Mouse (Mus musculus) MEL (cell line): ENCODE data around the gene Klhl3. TPM values are rescaled to one million over a fixed set of nuclear protein-coding genes. Genes with fewer than 3 reads are reported as not detected.

ENCODE experiments used
- DNase-seq: peaks from one replicate; pipeline ENCODE4 v3.0.0; 2011; ENCODE audit warnings: low read depth, low spot score
- H3K27ac ChIP-seq: 2 replicates; pipeline ENCODE4 v1.5.1; 2012; ENCODE audit warnings: low read depth, mild to moderate bottlenecking, control low read depth, low read length, moderate library complexity; ENCODE audit not compliant: control insufficient read depth
- H3K27me3 ChIP-seq, 2 experiments: fragments of 150-350 bp in 1 of 2; sonication (generic) in 1 of 2; 2 replicates each; pipeline ENCODE4 v1.6.1; 2012; ENCODE audit warnings: low read length in 2 of 2, mild to moderate bottlenecking in 2 of 2, improper control_type of control experiment in 1 of 2, moderate library complexity in 1 of 2; ENCODE audit not compliant: insufficient read depth in 2 of 2, control insufficient read depth in 1 of 2
- H3K36me3 ChIP-seq, 2 experiments: 2 replicates each; pipeline ENCODE4 v1.6.1; 2012 to 2014; ENCODE audit warnings: low read length in 2 of 2, improper control_type of control experiment in 1 of 2, inconsistent platforms in 1 of 2, mild to moderate bottlenecking in 1 of 2; ENCODE audit not compliant: insufficient read depth in 2 of 2, control insufficient read depth in 1 of 2
- H3K4me1 ChIP-seq, 2 experiments: fragments of 150-350 bp in 1 of 2; sonication (generic) in 1 of 2; 2 replicates each; pipeline ENCODE4 v1.6.1; 2012; ENCODE audit warnings: low read length in 2 of 2, improper control_type of control experiment in 1 of 2, mild to moderate bottlenecking in 1 of 2; ENCODE audit not compliant: insufficient read depth in 2 of 2, control insufficient read depth in 1 of 2
- H3K4me3 ChIP-seq, 2 experiments: fragments of 150-350 bp in 1 of 2; sonication (generic) in 1 of 2; 2 replicates each; pipeline ENCODE4 v1.5.1; 2012; ENCODE audit warnings: low read depth in 2 of 2, low read length in 2 of 2, mild to moderate bottlenecking in 2 of 2, moderate library complexity in 2 of 2, control low read depth in 1 of 2, improper control_type of control experiment in 1 of 2; ENCODE audit not compliant: control insufficient read depth in 1 of 2, insufficient read depth in 1 of 2
- H3K79me2 ChIP-seq: 2 replicates; pipeline ENCODE4 v1.6.1; 2012; ENCODE audit warnings: mild to moderate bottlenecking, low read length, moderate library complexity; ENCODE audit not compliant: control insufficient read depth, poor library complexity, insufficient read depth
- H3K9ac ChIP-seq: 2 replicates; pipeline ENCODE4 v1.6.1; 2012; ENCODE audit warnings: low read depth, mild to moderate bottlenecking, control low read depth, low read length, moderate library complexity; ENCODE audit not compliant: control insufficient read depth, poor library complexity, severe bottlenecking
- H3K9me3 ChIP-seq: fragments of 150-350 bp; sonication (generic); replicated peaks from 2 replicates; pipeline ENCODE4 v1.6.1; 2012; ENCODE audit warnings: mild to moderate bottlenecking, low read length, improper control_type of control experiment, moderate library complexity; ENCODE audit not compliant: insufficient read depth
- CTCF ChIP-seq, 3 experiments: IDR thresholded peaks in 2 of 3; conservative IDR thresholded peaks in 1 of 3; 2 replicates each; pipeline ENCODE4 v1.5.1; 2011 to 2012; ENCODE audit warnings: low read length in 3 of 3, low read depth in 2 of 3, mild to moderate bottlenecking in 2 of 3, improper control_type of control experiment in 1 of 3, inconsistent platforms in 1 of 3, mixed read lengths in 1 of 3, moderate library complexity in 1 of 3; ENCODE audit not compliant: control insufficient read depth in 1 of 3, insufficient read depth in 1 of 3, poor library complexity in 1 of 3, severe bottlenecking in 1 of 3
- E2F4 ChIP-seq: IDR thresholded peaks from 2 replicates; pipeline ENCODE4 v1.6.1; 2011; ENCODE audit warnings: low read depth, low read length, improper control_type of control experiment, borderline replicate concordance
- ELF1 ChIP-seq: IDR thresholded peaks from 2 replicates; pipeline ENCODE4 v1.6.1; 2014; ENCODE audit warnings: low read depth, mild to moderate bottlenecking, inconsistent platforms, low read length, improper control_type of control experiment, moderate library complexity
- EP300 ChIP-seq, 2 experiments: IDR thresholded peaks; 2 replicates each; pipeline ENCODE4 v1.6.1; 2011; ENCODE audit warnings: improper control_type of control experiment in 2 of 2, low read length in 2 of 2, low read depth in 1 of 2, mild to moderate bottlenecking in 1 of 2
- ETS1 ChIP-seq: IDR thresholded peaks from 2 replicates; pipeline ENCODE4 v1.6.1; 2012; ENCODE audit warnings: low read depth, mild to moderate bottlenecking, inconsistent platforms, low read length, improper control_type of control experiment, moderate library complexity
- GABPA ChIP-seq: IDR thresholded peaks from 2 replicates; pipeline ENCODE4 v1.6.1; 2012; ENCODE audit warnings: low read depth, mild to moderate bottlenecking, inconsistent platforms, low read length, improper control_type of control experiment, moderate library complexity
- GATA1 ChIP-seq: IDR thresholded peaks from 2 replicates; pipeline ENCODE4 v1.6.1; 2011; ENCODE audit warnings: low read depth, low read length, improper control_type of control experiment
- HCFC1 ChIP-seq: IDR thresholded peaks from 2 replicates; pipeline ENCODE4 v1.6.1; 2012; ENCODE audit warnings: low read depth, mild to moderate bottlenecking, inconsistent platforms, low read length, improper control_type of control experiment, moderate library complexity
- KAT2A ChIP-seq: conservative IDR thresholded peaks from 2 replicates; pipeline ENCODE4 v1.6.1; 2012; ENCODE audit warnings: low read depth, low read length, improper control_type of control experiment, inconsistent platforms
- MAX ChIP-seq: IDR thresholded peaks from 2 replicates; pipeline ENCODE4 v1.6.1; 2011; ENCODE audit warnings: low read length, improper control_type of control experiment
- MYC ChIP-seq: IDR thresholded peaks from 2 replicates; pipeline ENCODE4 v1.6.1; 2011; ENCODE audit warnings: low read depth, mild to moderate bottlenecking, low read length, improper control_type of control experiment, moderate library complexity
- NELFE ChIP-seq: IDR thresholded peaks from 2 replicates; pipeline ENCODE4 v1.6.1; 2011; ENCODE audit warnings: low read depth, low read length, improper control_type of control experiment
- NRF1 ChIP-seq: IDR thresholded peaks from 2 replicates; pipeline ENCODE4 v1.6.1; 2014; ENCODE audit warnings: low read depth, mild to moderate bottlenecking, inconsistent platforms, low read length, improper control_type of control experiment, moderate library complexity; ENCODE audit not compliant: poor library complexity, insufficient read depth, severe bottlenecking
- POLR2AphosphoS5 ChIP-seq: IDR thresholded peaks from 2 replicates; pipeline ENCODE4 v1.6.1; 2012; ENCODE audit warnings: low read depth, borderline replicate concordance, mild to moderate bottlenecking, inconsistent platforms, low read length, moderate library complexity, mixed read lengths
- RCOR1 ChIP-seq: IDR thresholded peaks from 2 replicates; pipeline ENCODE4 v1.6.1; 2012; ENCODE audit warnings: low read depth, mild to moderate bottlenecking, inconsistent platforms, low read length, improper control_type of control experiment
- SIN3A ChIP-seq: IDR thresholded peaks from 2 replicates; pipeline ENCODE4 v1.6.1; 2012; ENCODE audit warnings: low read length, improper control_type of control experiment, inconsistent platforms
- TAL1 ChIP-seq: IDR thresholded peaks from 2 replicates; pipeline ENCODE4 v1.6.1; 2012; ENCODE audit warnings: mild to moderate bottlenecking, inconsistent platforms, low read length, moderate library complexity, mixed read lengths
- TBP ChIP-seq: IDR thresholded peaks from 2 replicates; pipeline ENCODE4 v1.8.0; 2011; ENCODE audit warnings: low read depth, low read length, improper control_type of control experiment
- TCF12 ChIP-seq: IDR thresholded peaks from 2 replicates; pipeline ENCODE4 v1.6.1; 2014; ENCODE audit warnings: low read depth, mild to moderate bottlenecking, inconsistent platforms, low read length, improper control_type of control experiment, moderate library complexity
- UBTF ChIP-seq: IDR thresholded peaks from 2 replicates; pipeline ENCODE4 v1.6.1; 2012; ENCODE audit warnings: low read depth, mild to moderate bottlenecking, inconsistent platforms, low read length, improper control_type of control experiment, moderate library complexity, borderline replicate concordance; ENCODE audit not compliant: insufficient read depth
- USF2 ChIP-seq, 2 experiments: IDR thresholded peaks; 2 replicates each; pipeline ENCODE4 v1.6.1; 2011 to 2012; ENCODE audit warnings: improper control_type of control experiment in 2 of 2, low read length in 2 of 2, borderline replicate concordance in 1 of 2, inconsistent platforms in 1 of 2, low read depth in 1 of 2, mild to moderate bottlenecking in 1 of 2; ENCODE audit not compliant: insufficient read depth in 1 of 2
- ZC3H11A ChIP-seq: IDR thresholded peaks from 2 replicates; pipeline ENCODE4 v1.6.1; 2012; ENCODE audit warnings: low read depth, mild to moderate bottlenecking, inconsistent platforms, low read length, improper control_type of control experiment
- ZMIZ1 ChIP-seq: IDR thresholded peaks from 2 replicates; pipeline ENCODE4 v1.6.1; 2012; ENCODE audit warnings: low read depth, mild to moderate bottlenecking, inconsistent platforms, low read length, improper control_type of control experiment, moderate library complexity
- ZNF384 ChIP-seq: IDR thresholded peaks from 2 replicates; pipeline ENCODE4 v1.6.1; 2012; ENCODE audit warnings: low read depth, mild to moderate bottlenecking, inconsistent platforms, low read length, improper control_type of control experiment
- polyA plus RNA-seq, 2 experiments: library from polyadenylated mRNA; stranded (reverse) in 1 of 2; unstranded in 1 of 2; fragments of >175 nt in 1 of 2; fragments of >200 nt in 1 of 2; gene quantifications; 2 replicates each; pipeline versions ENCODE4 v1.2.1 to v1.2.4; 2012; ENCODE audit warnings: low replicate concordance in 2 of 2, low read depth in 1 of 2; ENCODE audit not compliant: insufficient read length in 2 of 2, insufficient read depth in 1 of 2, missing spikeins in 1 of 2
- total RNA-seq: library from RNA; depleted of rRNA; stranded (reverse); fragments of 300-350 nt; gene quantifications from 2 replicates; pipeline ENCODE4 v1.2.3, GENCODE M21; 2012

The Klhl3 gene
- total and polyA plus RNA-seq, 3 experiments: 0.01 TPM; not detected in 2

DNA sequence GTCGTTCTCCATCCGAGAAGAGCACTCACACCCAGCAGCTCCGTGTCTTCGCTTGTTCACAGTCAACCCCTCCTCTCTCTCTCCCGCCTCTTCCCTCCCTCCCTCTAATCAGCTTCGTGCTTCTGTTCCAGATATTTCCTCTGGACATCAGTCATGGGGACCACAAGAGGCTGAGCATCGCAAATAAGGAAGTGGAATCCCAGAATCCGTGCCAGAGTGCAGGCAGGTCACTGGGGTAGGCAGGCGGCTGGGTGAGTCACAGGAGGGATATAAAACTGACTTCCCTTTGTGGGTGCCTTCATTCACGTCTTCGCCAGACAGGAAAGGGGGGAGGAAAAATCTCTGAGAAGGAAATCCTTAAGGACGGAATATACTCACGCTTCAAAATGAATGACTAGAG is 1.8 kb upstream of the Klhl3 start:
- Histone ChIP-seq H3K4me1 (peaks cover 0 to 2% of the 10 kb centered on the region in 2 experiments; a peak in 1 of 4 replicates), H3K36me3 (no peaks in the 10 kb centered on the region), H3K27ac (no peak overlapping the region), H3K9ac (no peak overlapping the region), H3K27me3 (no peaks in the 10 kb centered on the region), H3K4me3 (no peak overlapping the region), H3K79me2 (no peaks in the 10 kb centered on the region), H3K9me3 (no peaks in the 10 kb centered on the region)
- peak; percentile 41 for DNase-seq
- TF ChIP-seq TAL1: peak; percentile 47
- peak in 1 of 2 experiments; percentile 12; a peak in 1 of 4 replicates for TF ChIP-seq EP300 (IDR thresholded peaks at IDR 0.05; ENCODE audit: low read depth in 1 of 2, low read length in 2 of 2)
- no peak for TF ChIP-seq GATA1
- TF ChIP-seq ETS1: no peak
- no peak for TF ChIP-seq CTCF (IDR thresholded peaks at IDR 0.05 in 2 of 3, conservative IDR thresholded peaks at IDR 0.05 in 1 of 3; ENCODE audit: control insufficient read depth in 1 of 3, insufficient read depth in 1 of 3, low read depth in 2 of 3, low read length in 3 of 3, poor library complexity in 1 of 3, severe bottlenecking in 1 of 3)

DNA sequence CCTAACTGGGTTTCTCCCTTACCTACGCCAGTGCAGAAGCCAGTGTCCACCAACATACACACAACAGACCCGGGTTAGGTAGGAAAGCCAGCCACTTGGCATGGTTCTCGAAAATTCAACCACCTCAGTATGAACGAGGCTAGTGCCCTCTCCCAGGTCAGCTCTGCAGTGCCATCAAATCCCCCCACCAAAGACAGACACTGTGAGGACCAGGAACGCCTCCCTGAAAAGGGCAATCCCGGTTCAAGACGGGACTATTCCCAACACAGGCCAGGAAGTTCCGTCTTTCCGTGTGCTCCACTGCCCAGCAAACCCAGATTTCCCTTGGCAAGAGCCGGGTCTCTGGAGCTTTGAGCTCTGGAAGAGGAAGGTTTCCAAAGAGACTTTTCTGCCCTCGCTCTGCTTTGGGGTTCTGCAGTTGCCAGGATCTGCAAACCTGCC is 771 bp downstream of the Klhl3 start:
- H3K27me3 ChIP-seq: no peaks in the 10 kb centered on the region

DNA sequence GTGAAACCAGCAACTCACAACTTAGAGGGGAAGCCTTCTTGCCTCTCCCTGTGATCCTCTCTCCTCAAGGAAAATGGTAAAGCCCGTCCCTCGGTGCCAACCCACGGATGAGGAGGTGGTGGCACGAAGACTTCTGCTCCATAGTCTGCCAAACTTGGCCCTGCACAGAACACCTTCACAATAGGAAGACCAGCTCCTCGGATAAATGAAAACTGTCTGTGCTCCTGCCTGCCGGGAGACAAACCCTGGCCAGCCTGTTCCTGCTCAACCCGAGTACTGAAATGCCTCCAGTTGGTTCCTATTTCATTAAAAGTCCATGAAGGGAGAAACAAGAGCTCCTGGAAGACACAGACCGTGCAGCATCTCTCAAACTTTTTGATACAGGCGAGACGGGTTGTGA is 1.2 kb downstream of the Klhl3 start:
- Histone ChIP-seq H3K4me3 (no peak overlapping the region), H3K36me3 (no peaks in the 10 kb centered on the region), H3K79me2 (no peaks in the 10 kb centered on the region), H3K27me3 (no peaks in the 10 kb centered on the region), H3K9ac (no peak overlapping the region), H3K9me3 (no peaks in the 10 kb centered on the region), H3K4me1 (no peaks in the 10 kb centered on the region), H3K27ac (no peak overlapping the region)
- DNase-seq: no peak
- TF ChIP-seq ZMIZ1 (no peak), GATA1 (no peak), MYC (no peak), USF2 (IDR thresholded peaks at IDR 0.05; ENCODE audit: borderline replicate concordance in 1 of 2, insufficient read depth in 1 of 2, low read depth in 1 of 2, low read length in 2 of 2) (no peak), ETS1 (no peak), TCF12 (no peak), TBP (no peak), E2F4 (no peak), RCOR1 (no peak), TAL1 (no peak), NELFE (no peak), POLR2AphosphoS5 (no peak), UBTF (no peak), HCFC1 (no peak), SIN3A (no peak), ZC3H11A (no peak), ZNF384 (no peak), KAT2A (no peak), GABPA (no peak)

More for the DNA sequence above, 771 bp downstream of the Klhl3 start:
- H3K4me3 ChIP-seq: no peak overlapping the region
- DNase-seq: no peak
- H3K27ac ChIP-seq: no peak overlapping the region
- no peaks in the 10 kb centered on the region for H3K79me2 ChIP-seq
- H3K36me3 ChIP-seq: no peaks in the 10 kb centered on the region
- no peak for TF ChIP-seq ELF1
- no peak for TF ChIP-seq POLR2AphosphoS5
- no peak for TF ChIP-seq MAX
- TF ChIP-seq MYC: no peak
- no peak for TF ChIP-seq CTCF (IDR thresholded peaks at IDR 0.05 in 2 of 3, conservative IDR thresholded peaks at IDR 0.05 in 1 of 3; ENCODE audit: control insufficient read depth in 1 of 3, insufficient read depth in 1 of 3, low read depth in 2 of 3, low read length in 3 of 3, poor library complexity in 1 of 3, severe bottlenecking in 1 of 3)
- TF ChIP-seq ETS1: no peak
- no peak for TF ChIP-seq UBTF
- no peak for TF ChIP-seq NRF1
- TF ChIP-seq SIN3A: no peak
- TF ChIP-seq RCOR1: no peak
- no peak overlapping the region for H3K9ac ChIP-seq
- peaks cover 0 to 2% of the 10 kb centered on the region in 2 experiments; a peak in 1 of 4 replicates for H3K4me1 ChIP-seq
- H3K9me3 ChIP-seq: no peaks in the 10 kb centered on the region
